Mouse (Mus musculus) myocyte (in vitro differentiated cells): ENCODE measurements around the gene 1700016C15Rik. TPM values are rescaled to one million over a fixed set of nuclear protein-coding genes. Genes with fewer than 3 reads are reported as not detected.

Experiments used
- H3K27me3 ChIP-seq: one replicate; pipeline ENCODE4 v1.6.1; 2011; ENCODE audit not compliant: control insufficient read depth, insufficient read depth, insufficient read length
- H3K36me3 ChIP-seq: one replicate; pipeline ENCODE4 v1.6.1; 2011; ENCODE audit not compliant: control insufficient read depth, insufficient read depth
- H3K4me2 ChIP-seq: one replicate; pipeline ENCODE4 v1.6.1; 2011; ENCODE audit warnings: low read depth, control low read depth
- H3K4me3 ChIP-seq: one replicate; pipeline ENCODE4 v1.5.1; 2011; ENCODE audit warnings: mild to moderate bottlenecking, control low read depth, moderate library complexity
- H3K79me2 ChIP-seq: one replicate; pipeline ENCODE4 v1.6.1; 2011; ENCODE audit not compliant: control insufficient read depth, insufficient read depth
- H3ac ChIP-seq: one replicate; pipeline ENCODE4 v1.6.1; 2011; ENCODE audit not compliant: control insufficient read depth, insufficient read length
- CEBPB ChIP-seq: IDR thresholded peaks from 2 replicates; pipeline ENCODE4 v1.6.1; 2011; ENCODE audit warnings: mild to moderate bottlenecking, moderate library complexity; ENCODE audit not compliant: poor library complexity, insufficient read depth, severe bottlenecking
- E2F4 ChIP-seq: IDR thresholded peaks from one replicate; pipeline ENCODE4 v1.6.1; 2011; ENCODE audit warnings: mild to moderate bottlenecking, control low read depth, moderate library complexity; ENCODE audit not compliant: insufficient read depth
- MAX ChIP-seq: IDR thresholded peaks from one replicate; pipeline ENCODE4 v1.6.1; 2011; ENCODE audit warnings: low read depth, mild to moderate bottlenecking, control low read depth
- MYOD1 ChIP-seq, 3 experiments: IDR thresholded peaks; one replicate each; pipeline ENCODE4 v1.6.1; 2011; ENCODE audit warnings: control low read depth in 2 of 3, low read depth in 2 of 3, mild to moderate bottlenecking in 2 of 3, moderate library complexity in 1 of 3; ENCODE audit not compliant: insufficient read length in 2 of 3, control insufficient read depth in 1 of 3
- MYOG ChIP-seq, 3 experiments: IDR thresholded peaks; one replicate each; pipeline ENCODE4 v1.6.1; 2011; ENCODE audit warnings: control low read depth in 2 of 3, low read depth in 2 of 3, mild to moderate bottlenecking in 2 of 3; ENCODE audit not compliant: insufficient read length in 2 of 3, control insufficient read depth in 1 of 3, insufficient read depth in 1 of 3
- POLR2A ChIP-seq: IDR thresholded peaks from one replicate; pipeline ENCODE4 v1.6.1; 2011; ENCODE audit warnings: low read depth, mild to moderate bottlenecking, control low read depth, moderate library complexity; ENCODE audit not compliant: insufficient read length
- POLR2AphosphoS2 ChIP-seq: IDR thresholded peaks from one replicate; pipeline ENCODE4 v1.6.1; 2011; ENCODE audit warnings: low read depth, control low read depth; ENCODE audit not compliant: insufficient read length
- REST ChIP-seq: IDR thresholded peaks from one replicate; pipeline ENCODE4 v1.6.1; 2011; ENCODE audit warnings: mild to moderate bottlenecking, control low read depth, moderate library complexity; ENCODE audit not compliant: insufficient read depth, insufficient read length
- SRF ChIP-seq: IDR thresholded peaks from one replicate; pipeline ENCODE4 v1.6.1; 2011; ENCODE audit warnings: low read depth; ENCODE audit not compliant: control insufficient read depth, insufficient read length
- TCF12 ChIP-seq: IDR thresholded peaks from one replicate; pipeline ENCODE4 v1.6.1; 2011; ENCODE audit warnings: mild to moderate bottlenecking, control low read depth; ENCODE audit not compliant: poor library complexity, insufficient read depth, severe bottlenecking
- TCF3 ChIP-seq: IDR thresholded peaks from one replicate; pipeline ENCODE4 v1.6.1; 2011; ENCODE audit warnings: low read depth, control low read depth; ENCODE audit not compliant: insufficient read length
- USF1 ChIP-seq: IDR thresholded peaks from one replicate; pipeline ENCODE4 v1.6.1; 2011; ENCODE audit warnings: low read depth, mild to moderate bottlenecking, control low read depth, moderate library complexity
- polyA plus RNA-seq: library from polyadenylated mRNA; unstranded; fragments of >200 nt; fragmentation: generic; extraction: Trizol; gene quantifications from one replicate; pipeline ENCODE4 v1.2.1, GENCODE M21; 2012; ENCODE audit warnings: missing spikeins

Gene 1700016C15Rik
- polyA plus RNA-seq, 1 experiment = not detected

DNA sequence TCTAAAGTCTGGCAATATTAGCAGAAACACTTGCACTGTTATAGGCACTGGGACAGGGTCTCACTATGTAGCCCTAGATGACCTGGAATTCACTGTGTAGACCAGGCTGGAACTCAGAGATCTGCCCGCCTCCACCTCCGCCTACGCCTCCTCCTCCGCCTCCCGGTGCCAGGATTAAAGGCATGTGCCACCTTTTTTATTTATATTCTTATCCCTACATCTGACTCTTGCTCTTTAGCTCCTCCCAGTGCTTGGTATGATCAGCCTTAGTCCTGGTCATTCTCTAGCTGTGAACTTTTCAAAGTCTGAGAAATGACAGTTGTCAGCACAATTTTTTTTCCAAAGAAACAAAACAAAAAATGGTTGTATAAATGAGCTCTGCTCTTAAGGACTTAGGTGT lies 42.6 kb upstream of the 1700016C15Rik start:
- no peaks in the 10 kb centered on the region for H3K79me2 ChIP-seq
- H3K4me2 ChIP-seq = no peak overlapping the region
- no peaks in the 10 kb centered on the region for H3K27me3 ChIP-seq
- H3K4me3 ChIP-seq = no peak overlapping the region
- H3ac ChIP-seq = no peak overlapping the region
- no peaks in the 10 kb centered on the region for H3K36me3 ChIP-seq
- TF ChIP-seq POLR2AphosphoS2 (no peak), MAX (no peak), USF1 (no peak), CEBPB (no peak), REST (no peak), MYOG (IDR thresholded peaks at IDR 0.05; ENCODE audit: control insufficient read depth in 1 of 3, insufficient read depth in 1 of 3, insufficient read length in 2 of 3, low read depth in 2 of 3) (no peak), MYOD1 (IDR thresholded peaks at IDR 0.05; ENCODE audit: control insufficient read depth in 1 of 3, insufficient read length in 2 of 3, low read depth in 2 of 3) (no peak), SRF (no peak), TCF12 (no peak), POLR2A (no peak), TCF3 (no peak), E2F4 (no peak)

DNA sequence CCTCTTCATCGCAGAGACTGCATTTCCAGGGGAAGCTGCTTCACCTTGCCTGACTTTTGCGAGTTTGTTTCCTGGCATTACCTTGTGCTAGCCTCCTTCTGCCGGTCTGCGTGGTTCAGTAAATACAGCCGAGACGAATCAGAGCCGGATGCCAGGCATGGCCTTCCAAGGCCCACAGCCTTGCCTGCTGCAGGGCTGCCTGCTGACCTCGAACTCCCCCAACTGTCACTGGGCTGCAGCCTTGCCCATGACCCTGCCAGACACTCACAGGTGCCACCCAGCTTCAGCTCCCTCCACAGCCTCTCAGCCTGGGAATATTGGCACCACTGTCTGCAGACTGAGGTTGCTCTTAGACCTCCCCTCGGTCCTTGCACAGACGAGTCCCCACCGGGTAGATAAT lies 37.1 kb upstream of the 1700016C15Rik start:
- H3K4me3 ChIP-seq = no peak overlapping the region
- H3K79me2 ChIP-seq = no peaks in the 10 kb centered on the region
- no peak overlapping the region for H3ac ChIP-seq
- no peaks in the 10 kb centered on the region for H3K36me3 ChIP-seq
- H3K27me3 ChIP-seq = no peaks in the 10 kb centered on the region
- H3K4me2 ChIP-seq = no peak overlapping the region
- no peak for TF ChIP-seq SRF
- no peak for TF ChIP-seq E2F4
- TF ChIP-seq TCF12 = no peak
- no peak for TF ChIP-seq POLR2A
- no peak for TF ChIP-seq MAX
- TF ChIP-seq MYOG (IDR thresholded peaks at IDR 0.05; ENCODE audit: control insufficient read depth in 1 of 3, insufficient read depth in 1 of 3, insufficient read length in 2 of 3, low read depth in 2 of 3) = no peak
- TF ChIP-seq USF1 = no peak
- TF ChIP-seq TCF3 = no peak
- no peak for TF ChIP-seq CEBPB
- TF ChIP-seq POLR2AphosphoS2 = no peak
- no peak for TF ChIP-seq REST
- no peak for TF ChIP-seq MYOD1 (IDR thresholded peaks at IDR 0.05; ENCODE audit: control insufficient read depth in 1 of 3, insufficient read length in 2 of 3, low read depth in 2 of 3)

DNA sequence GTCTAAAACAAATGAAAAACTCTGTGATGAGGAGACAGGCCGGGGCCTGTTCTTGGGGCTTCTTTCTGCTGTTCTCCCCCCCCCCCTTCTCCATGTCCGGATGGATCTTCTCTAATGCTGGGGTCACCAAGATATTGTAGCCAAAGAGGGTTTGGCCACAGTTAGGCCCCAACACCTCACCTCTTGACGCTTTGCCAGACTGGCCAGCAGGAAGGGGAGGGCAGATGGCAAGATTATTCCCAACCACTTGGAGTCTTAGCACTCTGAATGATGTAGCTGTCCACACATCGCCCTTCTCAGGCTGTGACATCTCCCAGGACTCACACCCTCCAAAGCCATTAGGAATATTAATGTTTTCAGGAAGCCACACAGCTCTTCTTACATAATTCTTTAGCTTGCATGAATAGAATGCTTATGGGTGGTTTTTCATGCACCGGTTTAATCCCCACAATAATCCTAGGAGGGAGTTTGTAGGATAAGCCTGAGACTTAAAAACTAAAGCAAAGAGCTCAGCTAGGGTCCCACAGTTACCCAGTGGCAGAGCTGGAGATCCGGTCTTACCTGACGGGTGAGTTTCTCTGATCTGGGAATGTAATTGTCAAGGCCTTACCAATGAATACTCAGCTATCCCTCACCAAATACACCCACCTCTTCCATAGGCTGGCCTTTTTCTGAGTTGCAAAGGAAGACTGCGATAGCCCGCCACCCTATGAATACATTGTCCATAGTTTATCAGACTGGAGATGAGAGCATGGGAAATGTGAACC lies 35.9 kb upstream of the 1700016C15Rik start:
- H3K36me3 ChIP-seq = no peaks in the 10 kb centered on the region
- H3ac ChIP-seq = no peak overlapping the region
- no peak overlapping the region for H3K4me3 ChIP-seq
- H3K79me2 ChIP-seq = no peaks in the 10 kb centered on the region
- TF ChIP-seq MYOG (IDR thresholded peaks at IDR 0.05; ENCODE audit: control insufficient read depth in 1 of 3, insufficient read depth in 1 of 3, insufficient read length in 2 of 3, low read depth in 2 of 3) = no peak
- no peak for TF ChIP-seq POLR2AphosphoS2
- no peak for TF ChIP-seq TCF12
- TF ChIP-seq POLR2A = no peak
- TF ChIP-seq E2F4 = no peak
- no peak for TF ChIP-seq CEBPB
- no peak for TF ChIP-seq MAX
- no peak for TF ChIP-seq TCF3
- no peak for TF ChIP-seq USF1
- TF ChIP-seq REST = no peak
- no peak for TF ChIP-seq MYOD1 (IDR thresholded peaks at IDR 0.05; ENCODE audit: control insufficient read depth in 1 of 3, insufficient read length in 2 of 3, low read depth in 2 of 3)
- no peak for TF ChIP-seq SRF
- no peaks in the 10 kb centered on the region for H3K27me3 ChIP-seq
- no peak overlapping the region for H3K4me2 ChIP-seq

DNA sequence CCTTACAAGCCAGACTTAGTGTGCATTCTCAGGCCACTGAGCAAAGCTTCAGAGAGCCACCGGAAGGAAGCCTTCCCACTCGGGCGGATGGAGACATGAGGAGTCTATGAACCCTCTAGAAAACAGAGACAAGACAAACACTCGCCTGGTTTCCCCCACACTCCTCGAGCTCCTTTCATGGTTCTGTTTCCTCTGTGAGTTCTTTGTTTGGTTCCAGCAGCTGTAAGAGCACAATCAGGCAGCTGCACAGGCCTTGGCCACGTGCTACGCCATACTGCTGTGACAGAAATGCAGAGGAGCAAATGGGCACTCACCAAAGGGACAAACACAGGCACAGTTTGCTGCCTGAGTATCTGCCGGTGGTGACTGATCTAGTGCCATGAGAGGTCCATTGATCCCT lies 29.1 kb upstream of the 1700016C15Rik start:
- no peak overlapping the region for H3K4me3 ChIP-seq
- TF ChIP-seq E2F4 (no peak), MYOG (IDR thresholded peaks at IDR 0.05; ENCODE audit: control insufficient read depth in 1 of 3, insufficient read depth in 1 of 3, insufficient read length in 2 of 3, low read depth in 2 of 3) (peak in 1 of 3 experiments; percentile 39), MYOD1 (IDR thresholded peaks at IDR 0.05; ENCODE audit: control insufficient read depth in 1 of 3, insufficient read length in 2 of 3, low read depth in 2 of 3) (peak in 1 of 3 experiments; percentile 24), TCF3 (no peak), USF1 (no peak)
- H3K27me3 ChIP-seq = no peaks in the 10 kb centered on the region
- no peaks in the 10 kb centered on the region for H3K36me3 ChIP-seq
- no peak overlapping the region for H3ac ChIP-seq
- no peak overlapping the region for H3K4me2 ChIP-seq
- H3K79me2 ChIP-seq = no peaks in the 10 kb centered on the region

DNA sequence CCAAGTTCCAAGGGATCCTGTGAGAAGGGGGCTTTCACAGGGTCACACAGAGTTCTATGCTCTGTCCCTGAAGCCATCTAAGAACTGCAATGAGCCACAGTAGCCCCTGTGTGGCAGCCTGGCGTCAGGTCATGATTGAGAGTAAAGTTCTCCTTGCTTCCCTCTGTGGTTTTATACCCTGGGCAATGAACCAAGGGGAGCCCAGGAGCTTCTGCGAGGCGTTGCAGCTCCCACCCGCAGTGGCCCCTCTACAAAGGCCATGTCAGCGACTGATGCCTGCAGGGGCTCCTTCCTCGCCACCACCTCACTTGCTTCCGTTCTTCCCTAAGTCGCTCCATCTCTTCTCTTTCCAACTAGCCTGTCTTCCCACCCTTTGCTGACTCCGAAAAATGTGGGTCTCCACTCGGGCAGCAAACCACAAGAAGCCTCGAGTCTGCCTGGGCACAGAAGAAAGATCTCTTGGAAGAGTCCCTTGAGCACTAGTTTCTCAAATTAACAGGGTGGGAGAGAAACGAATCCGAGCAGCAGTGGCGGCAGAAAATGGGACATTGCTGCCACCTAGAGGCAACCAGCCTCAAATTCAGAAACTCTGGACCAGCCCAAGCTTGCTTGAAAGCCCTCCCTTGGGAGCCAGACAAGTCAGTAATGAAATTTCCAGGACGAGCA lies 27.0 kb upstream of the 1700016C15Rik start:
- Histone ChIP-seq H3K79me2 (no peaks in the 10 kb centered on the region), H3ac (no peak overlapping the region), H3K4me2 (peak overlapping the region; percentile 98), H3K27me3 (no peaks in the 10 kb centered on the region), H3K36me3 (no peaks in the 10 kb centered on the region), H3K4me3 (peak overlapping the region; percentile 23)
- TF ChIP-seq CEBPB = no peak
- TF ChIP-seq TCF3 = no peak
- no peak for TF ChIP-seq MYOD1 (IDR thresholded peaks at IDR 0.05; ENCODE audit: control insufficient read depth in 1 of 3, insufficient read length in 2 of 3, low read depth in 2 of 3)
- TF ChIP-seq E2F4 = no peak
- no peak for TF ChIP-seq POLR2AphosphoS2
- TF ChIP-seq POLR2A = no peak
- no peak for TF ChIP-seq USF1
- no peak for TF ChIP-seq REST
- no peak for TF ChIP-seq TCF12
